Mouse (Mus musculus) lung, adult 2 months (tissue): ENCODE data around the gene Hist1h2bh.

ENCODE experiments used
- CTCF ChIP-seq: fragments of 200-500 bp; IDR thresholded peaks from 2 replicates; pipeline ENCODE4 v1.5.1; 2011; ENCODE audit warnings: mild to moderate bottlenecking, low read length, control low read depth; ENCODE audit not compliant: insufficient read depth
- POLR2A ChIP-seq: fragments of 200-500 bp; IDR thresholded peaks from 2 replicates; pipeline ENCODE4 v1.6.1; 2011; ENCODE audit warnings: low read depth, mild to moderate bottlenecking, control low read depth, low read length, borderline replicate concordance; ENCODE audit errors: extremely low read depth

DNA sequence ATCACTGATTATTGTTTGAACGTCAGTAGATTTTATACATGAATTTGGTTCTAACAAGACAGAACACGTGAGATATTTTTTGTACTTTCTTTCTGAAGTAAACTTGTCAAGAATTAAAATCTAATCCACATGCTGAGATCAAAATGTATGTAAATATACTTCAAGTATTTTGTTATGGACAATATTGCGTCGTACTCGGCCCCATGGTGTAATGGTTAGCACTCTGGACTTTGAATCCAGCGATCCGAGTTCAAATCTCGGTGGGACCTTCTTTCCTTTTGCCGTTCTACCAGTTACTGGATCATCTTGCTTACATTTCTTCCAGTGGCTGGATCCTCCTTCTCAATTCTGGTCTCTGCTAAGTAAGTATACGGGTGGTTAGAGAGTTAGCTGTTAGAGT is 23.8 kb downstream of the Hist1h2bh start:
- TF ChIP-seq POLR2A = no peak
- TF ChIP-seq CTCF = no peak
